Mouse (Mus musculus) cortical plate, adult 2 months (tissue): ENCODE results near the gene Copa. TPM values are rescaled to one million over a fixed set of nuclear protein-coding genes. Genes with fewer than 3 reads are reported as not detected.

ENCODE experiments used
- H3K27ac ChIP-seq: fragments of 200-500 bp; 2 replicates; pipeline ENCODE4 v1.5.1; 2012; ENCODE audit warnings: low read length, control low read depth, inconsistent platforms; ENCODE audit not compliant: insufficient read depth
- H3K4me1 ChIP-seq: fragments of 200-500 bp; 2 replicates; pipeline ENCODE4 v1.6.1; 2011; ENCODE audit warnings: low read length; ENCODE audit not compliant: control insufficient read depth, insufficient read depth
- H3K4me3 ChIP-seq: fragments of 200-500 bp; 2 replicates; pipeline ENCODE4 v1.5.1; 2011; ENCODE audit warnings: mild to moderate bottlenecking, low read length, control low read depth; ENCODE audit not compliant: insufficient read depth
- CTCF ChIP-seq: fragments of 200-500 bp; IDR thresholded peaks from 2 replicates; pipeline ENCODE4 v1.5.1; 2011; ENCODE audit warnings: mild to moderate bottlenecking, control low read depth, low read length; ENCODE audit not compliant: insufficient read depth; ENCODE audit errors: extremely low read depth
- POLR2A ChIP-seq: fragments of 200-500 bp; IDR thresholded peaks from 2 replicates; pipeline ENCODE4 v1.6.1; 2011; ENCODE audit warnings: mild to moderate bottlenecking, low read length, control low read depth; ENCODE audit not compliant: insufficient read depth; ENCODE audit errors: extremely low read depth
- polyA plus RNA-seq: library from polyadenylated mRNA; depleted of rRNA; stranded (reverse); fragments of >200 nt; gene quantifications from 2 replicates; pipeline ENCODE4 v1.2.3, GENCODE M21; 2012

Copa gene
- polyA plus RNA-seq, 1 experiment = 104 TPM

DNA sequence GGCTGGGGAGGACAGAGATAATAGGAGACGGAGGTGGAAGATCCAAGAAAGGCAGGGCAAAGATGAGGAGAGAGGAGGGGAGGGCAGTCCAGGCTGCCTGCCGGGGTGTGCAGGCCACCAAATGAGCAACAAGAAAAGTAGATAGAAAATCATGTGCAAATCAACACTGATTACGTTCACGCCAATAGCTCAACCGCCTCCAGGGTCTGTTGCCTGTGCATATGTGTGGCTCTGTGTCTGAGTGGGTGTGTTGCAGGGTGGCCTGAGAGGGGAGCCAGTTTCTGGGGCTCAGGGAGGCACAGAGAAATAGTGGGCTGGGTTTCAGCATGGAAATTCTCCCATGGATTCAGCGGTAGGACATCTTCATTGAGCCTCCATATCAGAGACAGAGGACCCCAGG, 24.0 kb upstream of the Copa start:
- Histone ChIP-seq H3K27ac (no peak overlapping the region), H3K4me1 (0 out of 2 replicates have a peak, but pooled peaks cover 3% of the 10 kb centered on the region), H3K4me3 (no peak overlapping the region)
- TF ChIP-seq CTCF (no peak), POLR2A (no peak)

DNA sequence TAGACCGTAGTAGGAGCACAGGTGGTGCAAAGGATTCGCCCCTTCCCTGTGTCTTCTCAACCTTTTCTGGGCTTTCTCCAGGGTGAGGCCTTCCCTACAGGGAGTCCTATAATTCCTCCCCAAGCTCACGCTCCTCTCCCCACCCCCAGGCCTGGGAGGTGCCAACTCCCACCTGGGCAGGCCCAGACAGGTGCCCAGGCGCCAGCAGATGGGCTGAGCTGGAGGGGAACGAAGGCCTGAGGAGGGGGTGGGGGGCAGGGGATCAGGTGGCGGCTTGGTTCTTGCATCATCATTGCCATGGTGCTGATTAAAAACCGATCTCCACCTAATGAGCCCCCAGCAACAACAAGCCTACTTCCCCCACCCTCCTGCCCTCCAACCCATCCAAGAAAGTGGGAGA, 23.5 kb upstream of the Copa start:
- Histone ChIP-seq H3K4me1 (0 out of 2 replicates have a peak, but pooled peaks cover 3% of the 10 kb centered on the region), H3K27ac (no peak overlapping the region), H3K4me3 (no peak overlapping the region)
- TF ChIP-seq POLR2A (no peak), CTCF (no peak)

DNA sequence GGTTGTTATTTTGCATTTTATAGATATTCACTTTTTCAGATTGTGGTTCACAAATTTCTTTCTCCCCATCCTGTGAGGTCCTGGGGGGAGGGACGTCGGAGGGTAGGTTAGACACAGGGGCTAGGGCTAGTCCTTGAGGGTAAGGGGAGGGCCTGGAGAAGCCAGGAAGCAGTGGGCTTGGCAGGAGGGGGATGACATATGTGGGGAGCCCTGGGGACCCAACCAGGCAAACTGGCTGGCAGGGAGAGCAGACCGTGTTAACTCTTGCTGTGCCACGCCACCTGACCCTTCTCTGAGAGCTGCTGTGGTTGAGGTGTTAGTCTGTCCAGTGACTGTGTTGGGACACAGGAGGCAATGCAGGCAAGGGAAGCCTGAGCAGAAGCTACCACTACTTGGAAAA, 21.7 kb upstream of the Copa start:
- Histone ChIP-seq H3K27ac (no peak overlapping the region), H3K4me1 (0 out of 2 replicates have a peak, but pooled peaks cover 3% of the 10 kb centered on the region), H3K4me3 (no peak overlapping the region)

DNA sequence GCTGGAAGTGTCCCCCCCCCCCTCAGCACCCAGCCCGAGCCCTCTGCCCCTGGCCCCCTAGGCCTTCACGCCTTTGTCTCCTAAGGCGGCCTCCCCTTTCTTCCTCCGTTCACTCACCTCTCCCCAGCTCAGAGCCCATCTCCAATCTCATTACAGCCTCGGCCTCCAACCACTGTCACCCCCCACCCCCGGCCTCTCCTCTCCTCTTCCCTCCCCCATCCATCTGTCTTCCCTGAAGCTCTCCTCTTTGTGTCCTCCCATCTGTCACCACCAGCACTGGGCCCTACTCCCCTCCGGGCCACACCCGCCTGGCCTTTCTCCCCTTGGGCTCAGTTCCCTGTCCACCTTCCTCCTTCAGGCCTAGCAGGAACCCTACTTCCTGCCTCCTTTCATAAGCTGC, 21.1 kb upstream of the Copa start:
- TF ChIP-seq CTCF (no peak), POLR2A (no peak)
- no peak overlapping the region for H3K4me3 ChIP-seq
- 0 out of 2 replicates have a peak, but pooled peaks cover 1% of the 10 kb centered on the region for H3K4me1 ChIP-seq
- H3K27ac ChIP-seq = no peak overlapping the region

More for the DNA sequence above, 21.7 kb upstream of the Copa start:
- TF ChIP-seq CTCF (no peak), POLR2A (no peak)

DNA sequence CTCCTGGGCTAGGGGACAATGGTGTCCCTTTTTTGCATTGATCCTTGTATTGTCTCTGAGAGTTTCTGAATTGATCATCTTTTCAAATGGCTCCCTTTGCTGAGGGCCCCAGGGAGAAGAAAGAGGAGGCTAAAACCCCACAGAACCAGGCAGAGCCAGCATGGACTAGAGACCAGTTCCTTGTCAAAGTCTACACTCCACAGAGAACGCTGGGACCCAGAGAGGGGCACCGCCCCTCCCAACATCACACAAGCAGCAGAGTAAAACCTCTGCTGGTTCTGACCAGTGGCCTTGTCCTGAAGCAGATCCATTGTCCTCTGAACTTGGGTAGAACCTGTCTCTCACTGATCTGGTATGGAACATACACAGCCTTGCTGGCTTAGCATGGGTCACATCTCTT, 20.2 kb upstream of the Copa start:
- TF ChIP-seq POLR2A (no peak), CTCF (no peak)
- H3K4me1 ChIP-seq = 0 out of 2 replicates have a peak, but pooled peaks cover 1% of the 10 kb centered on the region
- H3K27ac ChIP-seq = no peak overlapping the region
- H3K4me3 ChIP-seq = no peak overlapping the region

DNA sequence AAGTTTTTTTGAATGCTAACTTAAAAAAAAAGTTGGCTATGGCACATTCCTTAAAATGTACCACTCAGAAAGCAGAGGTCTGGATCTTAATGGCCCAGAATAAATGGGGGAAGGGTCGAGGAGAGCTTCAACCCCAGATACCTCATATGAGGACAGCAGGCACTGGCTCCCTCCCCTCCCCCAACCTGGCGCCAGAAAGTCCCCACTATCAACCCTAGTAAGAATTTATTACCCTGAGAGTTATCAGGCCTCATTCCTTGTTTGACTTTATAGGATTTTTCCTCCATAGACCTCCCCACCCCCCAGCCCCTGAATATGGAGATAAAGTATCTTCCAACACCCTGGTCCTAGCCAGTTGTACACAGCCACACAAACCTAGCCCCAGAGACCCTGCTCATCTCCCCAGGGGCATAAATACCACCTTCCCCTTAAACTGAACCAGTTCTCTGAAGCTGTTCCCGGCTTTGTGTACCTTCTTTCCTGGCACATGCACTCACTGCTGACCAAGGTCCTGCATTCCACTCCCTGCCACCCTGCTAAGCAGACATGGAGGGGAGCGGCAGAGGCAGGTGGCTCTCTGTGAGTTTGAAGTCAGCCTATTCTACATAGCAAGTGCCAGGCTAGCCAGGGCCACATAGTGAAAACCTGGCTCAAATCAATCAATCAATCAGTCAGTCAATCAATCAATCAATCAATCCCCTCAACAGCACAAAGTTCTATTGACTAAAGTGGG, 18.9 kb upstream of the Copa start:
- TF ChIP-seq POLR2A = no peak
- no peak for TF ChIP-seq CTCF
- Histone ChIP-seq H3K4me1 (no peaks in the 10 kb centered on the region), H3K4me3 (no peak overlapping the region), H3K27ac (no peak overlapping the region)

DNA sequence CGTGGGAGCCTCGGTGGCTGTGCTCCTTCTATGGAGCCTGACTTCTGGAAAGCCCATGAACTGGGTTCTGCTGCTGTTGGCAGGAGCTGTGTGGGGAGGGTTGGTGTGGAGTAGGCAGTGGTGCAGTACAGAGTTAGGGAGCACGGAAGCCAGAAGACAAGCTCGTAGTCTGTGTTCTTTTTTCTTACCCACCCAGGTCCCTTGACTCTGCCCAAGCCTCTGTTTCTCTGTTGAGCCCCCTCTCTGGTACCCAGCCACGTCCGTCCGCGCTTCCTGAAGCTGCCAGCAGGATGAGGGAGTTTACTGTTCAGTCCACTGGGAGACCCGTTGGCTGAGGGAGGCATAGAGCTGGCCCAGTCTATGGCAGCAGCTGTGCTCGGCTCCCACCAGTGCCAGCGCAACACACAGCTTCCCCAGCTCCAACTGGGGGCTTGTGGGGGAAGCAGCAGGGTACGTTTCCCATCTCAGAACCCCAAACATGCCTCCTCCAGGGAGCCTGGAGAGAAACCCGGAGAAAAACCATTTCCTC, 17.7 kb upstream of the Copa start:
- Histone ChIP-seq H3K27ac (no peak overlapping the region), H3K4me3 (no peak overlapping the region)
- TF ChIP-seq CTCF (no peak), POLR2A (no peak)

DNA sequence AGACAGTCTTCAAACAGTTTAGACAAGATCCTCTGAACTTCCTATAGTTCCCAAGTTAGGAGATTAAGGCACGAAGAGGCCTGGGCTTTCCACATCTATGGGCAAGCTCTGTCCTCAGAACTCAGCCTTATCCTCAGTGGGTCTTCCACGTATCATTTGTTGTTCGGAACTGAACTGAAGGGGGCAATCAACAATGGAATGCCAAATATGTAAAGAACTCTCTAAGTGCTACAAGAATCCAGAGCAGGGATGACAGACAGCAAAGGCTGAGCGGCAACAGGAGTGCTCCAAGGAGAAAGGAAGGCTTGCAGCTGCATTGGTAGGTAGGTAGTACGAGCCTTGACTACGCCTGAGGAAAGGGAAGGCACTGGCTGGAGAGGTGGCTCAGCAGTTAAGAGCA, 12.1 kb upstream of the Copa start:
- Histone ChIP-seq H3K4me3 (no peak overlapping the region), H3K4me1 (no peaks in the 10 kb centered on the region), H3K27ac (no peak overlapping the region)
- TF ChIP-seq CTCF (no peak), POLR2A (no peak)

More for the DNA sequence above, 17.7 kb upstream of the Copa start:
- no peaks in the 10 kb centered on the region for H3K4me1 ChIP-seq

DNA sequence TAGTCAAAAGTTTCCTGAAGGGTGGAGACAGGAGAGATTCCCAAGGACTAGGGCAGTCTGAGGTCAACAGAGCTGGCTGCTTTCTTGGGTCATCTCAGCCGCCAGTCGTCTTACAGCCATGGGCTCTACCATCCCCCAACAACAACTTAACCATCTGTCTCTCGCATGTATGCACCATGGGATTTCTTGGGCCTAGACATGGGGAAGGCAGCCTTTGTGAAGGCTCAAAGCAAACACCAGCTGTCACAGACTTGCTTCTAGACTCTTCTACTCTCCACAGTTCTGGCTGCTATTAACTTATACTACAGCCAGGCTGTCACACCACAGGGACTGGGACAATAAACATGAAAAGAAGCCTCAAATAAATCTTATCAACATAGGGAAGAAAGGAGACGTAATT, 10.8 kb upstream of the Copa start:
- Histone ChIP-seq H3K4me1 (no peaks in the 10 kb centered on the region), H3K27ac (no peak overlapping the region), H3K4me3 (no peak overlapping the region)
- TF ChIP-seq POLR2A (no peak), CTCF (no peak)

DNA sequence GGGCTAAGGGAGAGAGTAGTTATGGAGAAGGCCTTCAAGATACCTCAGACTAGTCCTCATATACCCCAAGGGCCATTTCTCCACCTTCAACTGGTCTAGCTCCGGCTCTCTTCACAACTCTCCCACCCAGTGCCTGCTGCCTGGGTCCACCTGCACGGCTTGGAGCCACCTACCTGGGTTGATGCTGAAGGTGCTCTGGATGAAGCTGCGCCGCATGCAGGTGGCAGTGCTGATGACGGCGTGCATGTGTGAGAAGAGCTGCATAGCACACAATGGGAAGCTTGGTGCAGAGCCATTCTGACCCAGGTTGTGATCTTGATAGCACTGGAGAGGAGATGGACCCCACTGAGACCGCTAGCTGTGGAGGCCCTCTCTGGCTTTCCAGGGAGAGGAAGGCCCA, 9.7 kb upstream of the Copa start:
- Histone ChIP-seq H3K27ac (no peak overlapping the region), H3K4me3 (no peak overlapping the region), H3K4me1 (no peaks in the 10 kb centered on the region)
- no peak for TF ChIP-seq POLR2A
- TF ChIP-seq CTCF = no peak
